Mouse (Mus musculus) heart, postnatal 14 days (tissue): ENCODE measurements around the gene Gm28551. TPM values are rescaled to one million over a fixed set of nuclear protein-coding genes. Genes with fewer than 3 reads are reported as not detected.

Experiments
- DNase-seq, 2 experiments: peaks; one replicate each; pipeline ENCODE4 v3.0.0; 2021 to 2022
- intact Hi-C: fragments of 180-260 bp; cut with DNase I; formaldehyde crosslinking; loops from one replicate; pipeline ENCODE4 v1.15.1; 2025
- total RNA-seq, 2 experiments: library from RNA; stranded (reverse); gene quantifications; 2 replicates each; pipeline ENCODE4 v1.2.3; 2021

The Gm28551 gene
- total RNA-seq, 2 experiments from 2014 or later = 0.07 TPM; not detected in 1

- peak; percentile 97 for DNase-seq
Measured at GRCm38 (mm10) chr1:53296581-53297383, 55.7 kb downstream of the Gm28551 start, which contains the start of the genes Pms1, Ormdl1 and Gm28778. TSS of gene Pms1 (minus strand) at chr1:53297018. TSS of gene Ormdl1 (plus strand) at chr1:53297095. TSS of gene Gm28778 (plus strand) at chr1:53297111.

GRCm38 (mm10) chr1:53291197-53291596, 61.3 kb downstream of the Gm28551 start:
- intact Hi-C loops = loop anchor here (10.0 kb wide), 1 partner anchor 64 kb away; the partner anchor contains the start of genes Asdurf, Asnsd1 and Gm28551
- DNase-seq = no peak

More at GRCm38 (mm10) chr1:53296581-53297383, 55.7 kb downstream of the Gm28551 start, which contains the start of the genes Pms1, Ormdl1 and Gm28778:
- intact Hi-C loops = loop anchor here (1.0 to 10.0 kb wide), 2 partner anchors 11 to 58 kb away; partner anchors contain the start of genes Asdurf, Asnsd1 and Gm28551

Other genes starting within 250 kb of the Gm28551 start
- not detected for gene 1700019A02Rik, start 165.0 kb downstream of the Gm28551 start, total RNA-seq
- gene Pms1, start 55.6 kb downstream of the Gm28551 start, total RNA-seq = 1 to 10 TPM; 7.4 to 7.6 TPM
- 1 to 10 TPM; 6.9 to 7.1 TPM for gene Ormdl1, start 55.6 kb downstream of the Gm28551 start, total RNA-seq
- 1 to 10 TPM in 1 of 2 experiments, under 1 TPM in 1; 0.37 to 1.1 TPM for gene Gm28778, start 55.6 kb downstream of the Gm28551 start, total RNA-seq
- 10 to 100 TPM; 46.4 to 49.5 TPM for gene Osgepl1, start 39.0 kb downstream of the Gm28551 start, total RNA-seq
- 1 to 10 TPM; 2.3 to 4.3 TPM for gene Asdurf, start within 50 bp of the Gm28551 start, total RNA-seq
- 10 to 100 TPM; 42.2 to 45.6 TPM for gene Asnsd1, start 85 bp upstream of the Gm28551 start, total RNA-seq